Mouse (Mus musculus): ENCODE measurements around the gene Flot1.

Gene Flot1

DNA sequence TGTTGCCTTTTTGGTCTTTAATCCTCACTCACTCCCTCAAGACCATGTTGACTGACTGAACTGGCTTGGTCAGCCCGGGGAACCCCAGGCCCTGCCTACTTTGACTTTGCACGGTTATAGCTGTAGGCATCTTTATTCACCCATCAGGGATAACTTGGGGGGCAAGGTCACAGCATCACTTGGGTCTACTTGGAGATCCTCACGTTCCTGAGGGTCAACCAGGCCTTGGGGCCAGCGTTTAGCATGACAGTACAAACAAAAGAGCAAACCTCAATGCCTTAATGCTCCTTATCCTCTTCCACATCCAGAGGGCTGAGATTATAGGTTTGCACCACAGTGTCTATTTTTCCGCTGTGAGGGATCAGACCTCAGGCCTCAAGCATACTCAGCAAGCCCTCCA is 10.7 kb upstream of the Flot1 start:
- DNase-seq (ENCODE audit: low spot score) = no peak

- no peak for DNase-seq (ENCODE audit: low spot score)
These were observed 10.3 kb upstream of the Flot1 start for GRCm38 (mm10) chr17:35812736-35813135.

DNA sequence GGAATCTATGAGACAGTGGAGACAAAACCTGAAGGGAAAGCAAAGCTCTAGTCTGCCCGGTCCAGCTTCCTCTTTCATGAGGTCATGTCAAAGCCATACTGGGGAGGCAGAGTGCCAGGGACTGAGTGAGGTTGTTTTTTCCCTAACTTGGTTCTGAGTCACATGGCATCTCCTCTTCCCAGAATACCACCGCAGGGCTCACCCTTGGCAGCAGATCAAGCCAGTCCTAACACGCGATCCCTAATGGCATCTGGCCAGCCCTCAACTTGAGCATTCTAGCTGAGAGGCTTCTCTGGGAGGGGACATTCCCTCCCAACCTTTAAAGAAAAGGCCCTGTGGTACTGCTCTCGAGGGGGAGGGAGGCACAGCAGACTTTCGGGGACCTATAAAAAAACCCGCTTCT is 9.8 kb upstream of the Flot1 start:
- no peak for DNase-seq (ENCODE audit: low spot score)

- peak; percentile 67 for DNase-seq (ENCODE audit: low spot score)
These were observed 9.4 kb upstream of the Flot1 start for GRCm38 (mm10) chr17:35813653-35814052.

- DNase-seq (ENCODE audit: low spot score) = no peak
These were observed 8.4 kb upstream of the Flot1 start for GRCm38 (mm10) chr17:35814678-35815077.

DNA sequence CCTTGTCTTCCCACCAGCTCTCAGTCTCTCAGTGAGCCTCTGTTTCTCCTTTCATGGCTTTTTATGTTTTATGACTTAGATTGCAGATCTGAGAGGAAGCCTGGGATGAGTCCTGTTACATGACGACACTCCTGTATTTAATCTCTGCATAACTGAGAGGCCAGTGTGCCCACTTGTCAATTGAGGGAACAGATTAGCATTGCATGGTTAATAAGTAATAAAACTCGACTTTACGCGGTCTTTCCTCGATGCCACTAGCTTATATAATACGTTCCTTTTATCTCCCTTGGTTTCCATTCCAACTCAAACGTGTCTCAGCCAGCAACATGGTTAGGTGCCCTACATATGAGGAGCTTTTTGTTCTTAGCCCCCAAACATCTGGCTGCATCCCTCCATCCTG is 7.2 kb upstream of the Flot1 start:
- no peak for DNase-seq (ENCODE audit: low spot score)

GRCm38 (mm10) chr17:35816686-35817085 is 6.3 kb upstream of the Flot1 start:
- no peak for DNase-seq (ENCODE audit: low spot score)

- DNase-seq (ENCODE audit: low spot score) = no peak
These were observed 5.8 kb upstream of the Flot1 start for GRCm38 (mm10) chr17:35817226-35817625.

GRCm38 (mm10) chr17:35820111-35820510 is 2.9 kb upstream of the Flot1 start:
- DNase-seq (ENCODE audit: low spot score) = no peak

- DNase-seq (ENCODE audit: low spot score) = peak; percentile 45
These were observed 1.3 kb upstream of the Flot1 start, which contains the start of gene Ier3 for GRCm38 (mm10) chr17:35821439-35822430. Ier3 (plus strand) TSS chr17:35821684.

GRCm38 (mm10) chr17:35822564-35822963 is 466 bp upstream of the Flot1 start:
- DNase-seq (ENCODE audit: low spot score) = no peak

GRCm38 (mm10) chr17:35824402-35824801 is 1.4 kb downstream of the Flot1 start:
- no peak for DNase-seq (ENCODE audit: low spot score)

GRCm38 (mm10) chr17:35825109-35825850 is 2.2 kb downstream of the Flot1 start:
- DNase-seq (ENCODE audit: low spot score) = no peak

GRCm38 (mm10) chr17:35829737-35830136 is 6.7 kb downstream of the Flot1 start:
- peak; percentile 91 for DNase-seq (ENCODE audit: low spot score)

GRCm38 (mm10) chr17:35832400-35833238 is 9.6 kb downstream of the Flot1 start:
- no peak for DNase-seq (ENCODE audit: low spot score)

GRCm38 (mm10) chr17:35833239-35833751 is 10.3 kb downstream of the Flot1 start:
- DNase-seq (ENCODE audit: low spot score) = no peak

GRCm38 (mm10) chr17:35833894-35834293 is 10.9 kb downstream of the Flot1 start:
- DNase-seq (ENCODE audit: low spot score) = no peak

DNA sequence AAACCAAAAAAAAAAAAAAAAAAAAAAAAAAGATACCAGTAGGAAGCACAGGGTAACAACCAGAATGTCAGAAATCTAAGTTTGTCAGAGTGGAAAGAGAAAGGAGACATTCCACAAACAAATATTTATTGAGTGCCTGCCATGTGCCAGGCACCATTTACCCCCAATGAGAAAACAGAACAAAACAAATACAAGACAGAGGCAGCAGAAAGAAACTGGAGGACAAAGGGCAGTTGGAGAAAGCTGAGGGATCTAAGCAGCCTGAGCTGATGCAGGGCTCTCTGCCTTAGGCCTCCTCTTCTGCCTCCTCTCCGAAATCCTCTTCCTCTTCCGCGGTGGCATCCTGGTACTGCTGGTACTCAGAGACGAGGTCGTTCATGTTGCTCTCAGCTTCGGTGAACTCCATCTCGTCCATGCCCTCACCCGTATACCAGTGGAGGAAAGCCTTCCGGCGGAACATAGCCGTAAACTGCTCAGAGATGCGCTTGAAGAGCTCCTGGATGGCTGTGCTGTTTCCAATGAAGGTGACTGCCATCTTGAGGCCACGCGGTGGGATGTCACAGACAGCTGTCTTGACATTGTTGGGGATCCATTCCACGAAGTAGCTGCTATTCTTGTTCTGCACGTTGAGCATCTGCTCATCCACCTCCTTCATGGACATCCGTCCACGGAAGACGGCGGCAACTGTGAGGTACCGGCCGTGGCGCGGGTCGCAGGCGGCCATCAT is 11.8 kb downstream of the Flot1 start:
- DNase-seq (ENCODE audit: low spot score) = no peak

DNA sequence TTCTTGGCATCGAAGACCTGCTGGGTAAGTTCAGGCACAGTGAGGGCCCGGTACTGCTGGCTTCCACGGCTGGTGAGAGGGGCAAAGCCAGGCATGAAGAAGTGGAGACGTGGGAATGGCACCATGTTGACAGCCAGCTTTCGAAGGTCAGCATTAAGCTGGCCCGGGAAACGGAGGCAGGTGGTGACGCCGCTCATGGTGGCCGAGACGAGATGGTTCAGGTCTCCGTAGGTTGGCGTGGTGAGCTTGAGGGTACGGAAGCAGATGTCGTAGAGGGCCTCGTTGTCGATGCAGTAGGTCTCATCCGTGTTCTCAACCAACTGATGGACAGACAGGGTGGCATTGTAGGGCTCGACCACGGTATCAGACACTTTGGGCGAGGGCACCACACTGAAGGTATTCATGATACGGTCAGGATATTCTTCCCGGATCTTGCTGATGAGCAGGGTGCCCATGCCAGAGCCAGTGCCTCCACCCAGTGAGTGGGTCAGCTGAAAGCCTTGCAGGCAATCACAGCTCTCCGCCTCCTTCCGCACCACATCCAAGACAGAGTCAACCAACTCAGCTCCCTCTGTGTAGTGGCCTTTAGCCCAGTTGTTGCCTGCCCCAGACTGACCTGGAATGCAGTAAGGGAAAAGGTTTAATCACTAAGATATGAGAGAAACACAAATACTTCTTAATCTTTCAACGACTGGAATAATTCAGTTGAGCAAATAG is 12.6 kb downstream of the Flot1 start:
- DNase-seq (ENCODE audit: low spot score) = no peak

GRCm38 (mm10) chr17:35836178-35836965 is 13.3 kb downstream of the Flot1 start:
- peak; percentile 74 for DNase-seq (ENCODE audit: low spot score)
